Mouse (Mus musculus): ENCODE data around the gene Thrap3. TPM values are rescaled to one million over a fixed set of nuclear protein-coding genes. Genes with fewer than 3 reads are reported as not detected.
"Not testable (repeated sequence)": the region's sequence is repeated elsewhere in the genome, so short reads cannot be mapped to it uniquely, and the experiment has no call there.

The Thrap3 gene
- total and polyA plus RNA-seq, 2 experiments, result 29.1 to 74.3 TPM

DNA sequence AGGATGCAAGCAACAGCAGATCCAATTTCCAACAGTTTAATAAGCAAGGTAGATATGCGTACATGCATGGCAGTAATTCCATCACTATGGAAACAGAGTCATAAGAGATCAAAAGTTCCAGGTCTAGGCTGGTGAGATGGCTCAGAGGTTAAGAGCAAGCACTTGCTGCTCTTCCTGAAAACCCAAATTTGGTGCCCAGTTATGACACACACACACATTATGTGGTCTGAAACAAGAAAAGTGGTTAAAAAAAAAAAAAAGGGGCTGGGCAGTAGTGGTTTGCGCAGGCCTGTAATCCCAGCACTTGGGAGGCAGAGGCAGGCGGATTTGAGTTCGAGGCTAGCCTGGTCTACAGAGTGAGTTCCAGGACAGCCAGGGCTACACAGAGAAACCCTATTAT, 7.6 kb downstream of the Thrap3 start:
- 90% methylated on average over 4 of the region's 4 CpGs for WGBS
- peaks cover 16% of the 10 kb centered on the region for H3K4me1 ChIP-seq (ENCODE audit: control insufficient read depth, insufficient read depth, low read length)

GRCm38 (mm10) chr4:126194216-126194615, 8.3 kb downstream of the Thrap3 start:
- no peak for TF ChIP-seq CTCF (IDR thresholded peaks at IDR 0.05; ENCODE audit: low read depth, low read length)
- TF ChIP-seq POLR2A (IDR thresholded peaks at IDR 0.05; ENCODE audit: extremely low read depth, insufficient read depth, low read length), result no peak
- H3K27me3 ChIP-seq (ENCODE audit: control insufficient read depth, insufficient read depth, low read length), result no peaks in the 10 kb centered on the region
- no peak overlapping the region for H3K9ac ChIP-seq (ENCODE audit: low read depth, low read length)
- peaks cover 32% of the 10 kb centered on the region; the same call in 1 of the 2 replicates for H3K79me2 ChIP-seq (ENCODE audit: control insufficient read depth, insufficient read depth, low read length)
- DNase-seq (ENCODE audit: extremely low read depth, low read depth, low spot score), result no peak
- peaks cover 13% of the 10 kb centered on the region for H3K4me1 ChIP-seq (ENCODE audit: control insufficient read depth, insufficient read depth, low read length)
- peaks cover 32% of the 10 kb centered on the region for H3K36me3 ChIP-seq (ENCODE audit: control insufficient read depth, insufficient read depth, low read length)
- H3K27ac ChIP-seq (replicated peaks; ENCODE audit: insufficient read depth, low read depth, low read length), result no peak overlapping the region
- no peak overlapping the region for H3K4me3 ChIP-seq (ENCODE audit: insufficient read depth, low read depth, low read length)

More for the DNA sequence above, 7.6 kb downstream of the Thrap3 start:
- H3K4me3 ChIP-seq (ENCODE audit: insufficient read depth, low read depth, low read length), result no peak overlapping the region
- H3K79me2 ChIP-seq (ENCODE audit: control insufficient read depth, insufficient read depth, low read length), result peaks cover 35% of the 10 kb centered on the region; the same call in 1 of the 2 replicates
- H3K36me3 ChIP-seq (ENCODE audit: control insufficient read depth, insufficient read depth, low read length), result peaks cover 29% of the 10 kb centered on the region
- no peak for DNase-seq (ENCODE audit: extremely low read depth, low read depth, low spot score)
- no peak overlapping the region for H3K9ac ChIP-seq (ENCODE audit: low read depth, low read length)
- no peaks in the 10 kb centered on the region for H3K27me3 ChIP-seq (ENCODE audit: control insufficient read depth, insufficient read depth, low read length)
- TF ChIP-seq POLR2A (IDR thresholded peaks at IDR 0.05; ENCODE audit: extremely low read depth, insufficient read depth, low read length) (no peak), CTCF (IDR thresholded peaks at IDR 0.05; ENCODE audit: low read depth, low read length) (no peak)
- H3K27ac ChIP-seq (replicated peaks; ENCODE audit: insufficient read depth, low read depth, low read length), result no peak overlapping the region

DNA sequence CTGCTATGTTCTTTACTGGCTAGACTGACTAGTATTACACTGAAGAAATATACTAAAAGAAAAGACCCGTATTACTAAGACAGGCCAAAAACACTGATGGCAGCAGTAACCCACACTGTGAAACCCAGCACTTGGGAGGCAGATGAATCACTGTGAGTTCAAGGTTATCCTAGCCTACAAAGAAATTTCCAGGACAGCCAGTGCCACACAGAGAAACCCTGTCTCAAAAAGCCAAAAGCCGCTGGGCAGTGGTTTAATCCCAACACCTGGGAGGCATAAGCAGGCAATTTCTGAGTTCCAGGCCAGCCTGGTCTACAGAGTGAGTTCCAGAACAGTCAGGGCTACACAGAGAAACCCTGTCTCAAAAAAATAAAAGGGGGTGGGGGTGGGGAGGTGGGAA, 11.9 kb downstream of the Thrap3 start:
- Histone ChIP-seq H3K4me3 (ENCODE audit: insufficient read depth, low read depth, low read length) (no peak overlapping the region), H3K4me1 (ENCODE audit: control insufficient read depth, insufficient read depth, low read length) (peaks cover 1% of the 10 kb centered on the region; the same call in 1 of the 2 replicates), H3K79me2 (ENCODE audit: control insufficient read depth, insufficient read depth, low read length) (peaks cover 28% of the 10 kb centered on the region; the same call in 1 of the 2 replicates), H3K36me3 (ENCODE audit: control insufficient read depth, insufficient read depth, low read length) (peaks cover 47% of the 10 kb centered on the region), H3K27me3 (ENCODE audit: control insufficient read depth, insufficient read depth, low read length) (no peaks in the 10 kb centered on the region), H3K9ac (ENCODE audit: low read depth, low read length) (no peak overlapping the region), H3K27ac (replicated peaks; ENCODE audit: insufficient read depth, low read depth, low read length) (no peak overlapping the region)
- 76% methylated on average over 2 of the region's 2 CpGs for WGBS
- TF ChIP-seq CTCF (IDR thresholded peaks at IDR 0.05; ENCODE audit: low read depth, low read length) (no peak), POLR2A (IDR thresholded peaks at IDR 0.05; ENCODE audit: extremely low read depth, insufficient read depth, low read length) (no peak)
- DNase-seq (ENCODE audit: extremely low read depth, low read depth, low spot score), result no peak

- no peak overlapping the region for H3K4me3 ChIP-seq (ENCODE audit: insufficient read depth, low read depth, low read length)
- peaks cover 6% of the 10 kb centered on the region; the same call in 1 of the 2 replicates for H3K4me1 ChIP-seq (ENCODE audit: control insufficient read depth, insufficient read depth, low read length)
- peaks cover 22% of the 10 kb centered on the region; the same call in 1 of the 2 replicates for H3K79me2 ChIP-seq (ENCODE audit: control insufficient read depth, insufficient read depth, low read length)
- H3K27ac ChIP-seq (replicated peaks; ENCODE audit: insufficient read depth, low read depth, low read length), result no peak overlapping the region
- TF ChIP-seq POLR2A (IDR thresholded peaks at IDR 0.05; ENCODE audit: extremely low read depth, insufficient read depth, low read length) (no peak), CTCF (IDR thresholded peaks at IDR 0.05; ENCODE audit: low read depth, low read length) (no peak)
- DNase-seq (ENCODE audit: extremely low read depth, low read depth, low spot score), result no peak
- peaks cover 42% of the 10 kb centered on the region for H3K36me3 ChIP-seq (ENCODE audit: control insufficient read depth, insufficient read depth, low read length)
- H3K27me3 ChIP-seq (ENCODE audit: control insufficient read depth, insufficient read depth, low read length), result no peaks in the 10 kb centered on the region
- H3K9ac ChIP-seq (ENCODE audit: low read depth, low read length), result no peak overlapping the region
- 48% methylated on average over 3 of the region's 3 CpGs for WGBS
Observed at GRCm38 (mm10) chr4:126187096-126187495, 15.5 kb downstream of the Thrap3 start.

- Histone ChIP-seq H3K4me3 (ENCODE audit: insufficient read depth, low read depth, low read length) (no peak overlapping the region), H3K36me3 (ENCODE audit: control insufficient read depth, insufficient read depth, low read length) (peaks cover 44% of the 10 kb centered on the region), H3K4me1 (ENCODE audit: control insufficient read depth, insufficient read depth, low read length) (peaks cover 10% of the 10 kb centered on the region), H3K79me2 (ENCODE audit: control insufficient read depth, insufficient read depth, low read length) (peaks cover 4% of the 10 kb centered on the region; the same call in 1 of the 2 replicates), H3K27me3 (ENCODE audit: control insufficient read depth, insufficient read depth, low read length) (no peaks in the 10 kb centered on the region), H3K27ac (replicated peaks; ENCODE audit: insufficient read depth, low read depth, low read length) (no peak overlapping the region), H3K9ac (ENCODE audit: low read depth, low read length) (no peak overlapping the region)
- TF ChIP-seq CTCF (IDR thresholded peaks at IDR 0.05; ENCODE audit: low read depth, low read length) (no peak), POLR2A (IDR thresholded peaks at IDR 0.05; ENCODE audit: extremely low read depth, insufficient read depth, low read length) (no peak)
- WGBS, result 38% methylated on average over 5 of the region's 5 CpGs
- no peak for DNase-seq (ENCODE audit: extremely low read depth, low read depth, low spot score)
Observed at GRCm38 (mm10) chr4:126183034-126183433, 19.5 kb downstream of the Thrap3 start.

DNA sequence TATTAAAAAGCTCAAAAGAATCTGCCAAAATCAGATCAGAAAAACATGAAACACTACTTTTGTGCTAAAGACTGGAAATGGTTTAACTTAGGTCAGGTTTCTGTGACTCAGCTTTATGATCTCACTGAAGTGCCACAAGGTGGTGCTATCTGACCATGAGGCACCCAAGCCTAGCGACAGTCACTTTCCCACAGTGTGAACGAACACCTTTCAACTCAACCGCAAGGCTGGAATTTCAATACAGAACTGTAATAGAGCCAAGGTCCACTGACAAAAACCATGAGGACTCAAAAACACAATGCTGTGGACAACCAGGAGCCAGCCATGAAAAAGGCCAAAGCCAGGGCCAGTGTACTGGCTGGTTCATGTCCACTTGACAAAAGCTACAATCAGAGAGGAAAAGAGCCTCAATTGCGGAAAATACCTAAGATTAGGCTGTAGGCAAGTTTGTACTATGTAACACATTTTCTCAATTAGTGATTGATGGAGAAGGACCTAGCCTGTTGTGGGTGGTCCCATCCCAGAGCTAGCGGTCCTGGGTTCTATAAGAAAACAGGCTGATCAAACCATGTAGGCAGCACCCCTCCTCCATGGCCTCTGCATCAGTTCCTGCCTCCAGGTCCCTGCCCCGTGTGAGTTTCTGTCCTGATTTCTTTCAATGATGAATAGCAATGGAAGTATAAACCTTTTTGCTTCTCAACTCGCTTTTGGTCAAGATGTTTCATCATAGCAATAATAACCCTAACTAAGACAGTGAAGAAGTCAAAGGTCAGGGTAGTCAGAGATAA, 21.2 kb downstream of the Thrap3 start:
- H3K4me1 ChIP-seq (ENCODE audit: control insufficient read depth, insufficient read depth, low read length), result peaks cover 10% of the 10 kb centered on the region
- H3K79me2 ChIP-seq (ENCODE audit: control insufficient read depth, insufficient read depth, low read length), result no peaks in the 10 kb centered on the region; the same call in 1 of the 2 replicates
- WGBS, result 27% methylated on average over 7 of the region's 7 CpGs
- DNase-seq (ENCODE audit: extremely low read depth, low read depth, low spot score), result peak; percentile 88
- H3K27ac ChIP-seq (replicated peaks; ENCODE audit: insufficient read depth, low read depth, low read length), result no peak overlapping the region
- TF ChIP-seq CTCF (IDR thresholded peaks at IDR 0.05; ENCODE audit: low read depth, low read length) (peak; percentile 84), POLR2A (IDR thresholded peaks at IDR 0.05; ENCODE audit: extremely low read depth, insufficient read depth, low read length) (no peak)
- no peak overlapping the region for H3K4me3 ChIP-seq (ENCODE audit: insufficient read depth, low read depth, low read length)
- H3K9ac ChIP-seq (ENCODE audit: low read depth, low read length), result no peak overlapping the region
- H3K36me3 ChIP-seq (ENCODE audit: control insufficient read depth, insufficient read depth, low read length), result peaks cover 46% of the 10 kb centered on the region
- H3K27me3 ChIP-seq (ENCODE audit: control insufficient read depth, insufficient read depth, low read length), result no peaks in the 10 kb centered on the region

GRCm38 (mm10) chr4:126175980-126176379, 26.6 kb downstream of the Thrap3 start:
- not testable (repeated sequence) for H3K27ac ChIP-seq (replicated peaks; ENCODE audit: insufficient read depth, low read depth, low read length)
- WGBS, result 39% methylated on average over 7 of the region's 7 CpGs

More at GRCm38 (mm10) chr4:126175980-126176379, 26.6 kb downstream of the Thrap3 start:
- not testable (repeated sequence) for H3K4me1 ChIP-seq (ENCODE audit: control insufficient read depth, insufficient read depth, low read length); H3K27me3 ChIP-seq (ENCODE audit: control insufficient read depth, insufficient read depth, low read length); DNase-seq (ENCODE audit: extremely low read depth, low read depth, low spot score); H3K4me3 ChIP-seq (ENCODE audit: insufficient read depth, low read depth, low read length); H3K79me2 ChIP-seq (ENCODE audit: control insufficient read depth, insufficient read depth, low read length); H3K9ac ChIP-seq (ENCODE audit: low read depth, low read length)
- peaks cover 67% of the 10 kb centered on the region for H3K36me3 ChIP-seq (ENCODE audit: control insufficient read depth, insufficient read depth, low read length)
